Mouse (Mus musculus) bone marrow macrophage, adult 2 months (primary cell): ENCODE measurements at regions not wholly inside any gene's neighbourhood (a gene's known extent, or its start where the extent isn't known, plus 50 kb on each side); places are given as distances from the start of the nearest gene placed in this dataset.

Experiments
- CTCF ChIP-seq: IDR thresholded peaks from 2 replicates; pipeline ENCODE4 v1.5.1; 2012; ENCODE audit warnings: low read depth, mild to moderate bottlenecking, low read length, moderate library complexity
- POLR2A ChIP-seq: IDR thresholded peaks from 2 replicates; pipeline ENCODE4 v1.6.1; 2012; ENCODE audit warnings: mild to moderate bottlenecking, low read depth, low read length, borderline replicate concordance

GRCm38 (mm10) chr4:84096081-84096480 lies 570.7 kb downstream of the Ccdc171 start:
- no peak for TF ChIP-seq CTCF
- no peak for TF ChIP-seq POLR2A
